Mouse (Mus musculus) liver, embryonic 12.5 days (tissue): ENCODE measurements around the gene Trip4. TPM values are rescaled to one million over a fixed set of nuclear protein-coding genes. Genes with fewer than 3 reads are reported as not detected.
A peak's percentile ranks its signal among the peaks of the same experiment; 100 is the strongest.

Source experiments
- ATAC-seq: fragments of 200-750 bp; cut with Nextera tagmentation; 2 replicates; pipeline ENCODE4 v1.8.0; 2017; ENCODE audit warnings: moderate number of reproducible peaks, mild to moderate bottlenecking, moderate library complexity
- H3K27ac ChIP-seq: fragments of 300-500 bp; sonication (generic); 2 replicates; pipeline ENCODE4 v1.5.1; 2016; ENCODE audit warnings: mild to moderate bottlenecking
- H3K27me3 ChIP-seq: fragments of 300-500 bp; sonication (generic); replicated peaks from 2 replicates; pipeline ENCODE4 v1.6.1; 2016; ENCODE audit warnings: mild to moderate bottlenecking, moderate library complexity
- H3K36me3 ChIP-seq: fragments of 300-500 bp; sonication (generic); 2 replicates; pipeline ENCODE4 v1.6.1; 2016; ENCODE audit warnings: mild to moderate bottlenecking, moderate library complexity
- H3K4me1 ChIP-seq: fragments of 300-500 bp; sonication (generic); 2 replicates; pipeline ENCODE4 v1.6.1; 2016
- H3K4me2 ChIP-seq: fragments of 300-500 bp; sonication (generic); 2 replicates; pipeline ENCODE4 v1.6.1; 2016; ENCODE audit warnings: mild to moderate bottlenecking, moderate library complexity
- H3K4me3 ChIP-seq: fragments of 300-500 bp; sonication (generic); 2 replicates; pipeline ENCODE4 v1.5.1; 2016; ENCODE audit warnings: mild to moderate bottlenecking, moderate library complexity
- H3K9ac ChIP-seq: fragments of 300-500 bp; sonication (generic); 2 replicates; pipeline ENCODE4 v1.6.1; 2016; ENCODE audit warnings: mild to moderate bottlenecking, moderate library complexity
- H3K9me3 ChIP-seq: fragments of 300-500 bp; sonication (generic); replicated peaks from 2 replicates; pipeline ENCODE4 v1.6.1; 2016; ENCODE audit warnings: mild to moderate bottlenecking, moderate library complexity
- WGBS: fragments of 180-500 bp; shearing (Covaris S2); methylation state at CpG from one replicate; pipeline ENCODE4 v1.1.7; 2016; ENCODE audit not compliant: insufficient replicate concordance; 5-methylcytosine and 5-hydroxymethylcytosine counted together
- polyA plus RNA-seq: library from polyadenylated mRNA; unstranded; fragments of >200 nt; fragmentation: Nextera tagmentation; extraction: Ambion mirVana; gene quantifications from 2 replicates; pipeline ENCODE4 v1.2.1, GENCODE M21; 2016

Trip4 gene
- polyA plus RNA-seq, 1 experiment from 2014 or later, result 17.4 TPM

DNA sequence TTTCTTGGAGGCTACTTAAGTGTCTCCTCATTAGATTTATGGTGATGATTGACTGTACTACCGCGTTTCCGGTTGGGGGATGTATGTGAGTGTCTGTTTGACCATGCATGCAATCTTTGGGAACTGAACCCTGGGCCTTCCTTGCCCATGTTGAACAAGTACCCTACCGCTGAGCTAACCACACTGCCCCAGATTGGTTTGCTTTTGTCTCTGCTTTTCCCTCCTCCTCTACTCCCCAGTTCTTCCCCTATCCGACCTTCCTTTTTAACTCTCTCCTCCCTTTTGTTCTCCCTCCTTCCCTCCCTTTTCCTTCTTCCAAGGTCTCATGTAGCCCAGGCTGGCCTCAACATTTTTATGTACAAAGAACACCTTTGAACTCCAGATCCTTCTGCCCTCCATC is 17.5 kb downstream of the Trip4 start:
- Histone ChIP-seq H3K9ac (peak overlapping the region; percentile 84), H3K4me1 (peaks cover 15% of the 10 kb centered on the region), H3K27me3 (no peaks in the 10 kb centered on the region), H3K36me3 (peaks cover 38% of the 10 kb centered on the region), H3K4me3 (peak overlapping the region; percentile 77), H3K4me2 (peak overlapping the region; percentile 81), H3K27ac (peak overlapping the region; percentile 78; the same call in 1 of the 2 replicates), H3K9me3 (no peaks in the 10 kb centered on the region)
- WGBS, result 7% methylated on average over 5 of the region's 5 CpGs
- no peak for ATAC-seq

DNA sequence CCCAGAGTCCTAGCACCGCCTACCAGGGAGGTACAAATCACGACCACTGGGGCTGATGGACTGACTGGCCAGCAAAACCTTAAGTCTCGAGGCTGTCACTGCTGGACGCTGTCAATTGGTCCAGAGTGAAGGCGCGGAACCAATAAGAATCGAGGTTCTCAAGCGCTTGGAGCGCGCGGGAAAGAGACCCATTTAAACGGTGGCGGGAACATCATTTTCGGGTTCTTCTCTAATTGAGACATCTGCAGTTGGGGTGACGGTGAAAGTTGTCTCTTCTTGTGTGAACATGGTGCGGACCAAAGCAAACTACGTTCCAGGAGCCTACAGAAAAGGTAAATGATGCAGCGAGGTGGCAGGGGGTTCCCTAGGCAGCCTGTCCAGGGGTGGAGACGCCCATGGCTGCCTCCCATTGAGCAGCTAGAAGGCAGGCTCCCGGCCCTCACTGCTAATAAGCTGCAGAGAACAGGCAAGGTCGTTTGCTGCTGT is 18.4 kb downstream of the Trip4 start, which contains the start of gene Pclaf:
Gene Pclaf (plus strand): TSS at position 95 of the 486 bp plus-strand sequence.
- H3K9me3 ChIP-seq, result no peaks in the 10 kb centered on the region
- WGBS, result under 1% methylated on average over 21 of the region's 21 CpGs
- H3K4me2 ChIP-seq, result peak within 1 kb of the TSS; percentile 81
- H3K27ac ChIP-seq, result peak within 1 kb of the TSS; percentile 78
- H3K9ac ChIP-seq, result peak within 1 kb of the TSS; percentile 84
- H3K27me3 ChIP-seq, result no peaks in the 10 kb centered on the region
- peaks cover 21% of the 10 kb centered on the region for H3K4me1 ChIP-seq
- peak within 1 kb of the TSS; percentile 77 for H3K4me3 ChIP-seq
- peaks cover 29% of the 10 kb centered on the region for H3K36me3 ChIP-seq
- ATAC-seq, result peak; percentile 93

DNA sequence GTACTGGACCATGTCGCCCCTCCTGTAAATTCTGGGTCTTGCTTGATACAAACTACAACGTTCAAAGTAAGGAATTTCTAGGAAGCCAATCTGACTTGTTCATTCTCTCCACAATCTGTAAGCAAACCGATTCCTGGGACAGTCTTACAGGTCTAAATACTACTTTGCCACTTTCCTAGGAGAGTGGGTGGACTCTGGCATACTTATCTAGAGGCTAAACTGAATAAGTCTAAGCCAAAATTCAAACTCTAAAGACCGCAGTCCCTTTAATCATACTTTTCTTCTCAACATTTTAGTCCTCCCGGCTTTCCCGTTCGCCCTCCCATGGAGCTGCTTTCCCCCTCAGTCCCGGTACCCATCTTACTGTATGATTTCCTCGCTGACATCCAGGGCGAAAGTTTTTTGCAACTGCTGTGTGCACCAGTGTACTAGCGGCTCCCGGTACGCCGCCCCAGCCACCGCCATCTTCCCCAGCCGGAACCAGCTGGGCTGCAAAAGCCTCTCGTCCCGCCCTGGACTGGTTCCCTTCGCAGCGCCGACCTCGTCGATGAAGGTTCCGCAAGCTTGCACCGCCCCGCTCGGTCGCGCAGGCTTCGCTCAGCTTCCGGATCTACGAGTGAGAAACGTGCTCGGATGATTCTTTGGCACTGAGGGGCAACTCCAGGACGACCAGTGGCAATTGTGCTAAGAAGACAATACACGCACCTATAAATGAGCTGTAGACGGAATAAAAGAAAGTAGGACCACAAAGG is 23.9 kb downstream of the Trip4 start:
- H3K4me2 ChIP-seq, result peak overlapping the region; percentile 73
- H3K9me3 ChIP-seq, result no peaks in the 10 kb centered on the region
- H3K27me3 ChIP-seq, result no peaks in the 10 kb centered on the region
- peak overlapping the region; percentile 87 for H3K9ac ChIP-seq
- under 1% methylated on average over 37 of the region's 37 CpGs for WGBS
- peaks cover 8% of the 10 kb centered on the region; the same call in 1 of the 2 replicates for H3K36me3 ChIP-seq
- H3K27ac ChIP-seq, result peak overlapping the region; percentile 89
- H3K4me1 ChIP-seq, result peaks cover 17% of the 10 kb centered on the region
- H3K4me3 ChIP-seq, result peak overlapping the region; percentile 80
- peak; percentile 98 for ATAC-seq

DNA sequence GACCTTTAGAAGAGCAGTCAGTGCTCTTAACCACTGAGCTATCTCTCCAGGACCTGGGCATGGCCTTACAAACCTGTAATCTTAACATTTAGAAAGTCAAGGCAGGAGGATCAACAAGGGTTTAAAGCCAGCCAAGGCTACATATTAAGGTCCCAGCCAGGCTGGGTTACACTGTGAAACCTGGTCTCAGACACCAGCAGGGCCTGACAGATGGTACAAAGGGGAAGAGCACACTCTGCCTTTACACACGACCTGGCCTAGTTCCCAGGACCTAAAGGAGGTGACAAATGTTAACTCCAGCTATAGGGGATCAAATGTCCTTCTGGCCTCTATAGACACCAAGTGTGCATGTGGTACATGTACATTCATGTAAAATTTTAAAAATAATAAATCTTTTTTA is 48.9 kb downstream of the Trip4 start:
- Histone ChIP-seq H3K36me3 (peaks cover 63% of the 10 kb centered on the region), H3K27ac (no peak overlapping the region), H3K9ac (no peak overlapping the region), H3K9me3 (no peaks in the 10 kb centered on the region), H3K27me3 (no peaks in the 10 kb centered on the region), H3K4me2 (no peak overlapping the region), H3K4me3 (no peak overlapping the region), H3K4me1 (no peaks in the 10 kb centered on the region)
- 44% methylated on average over 1 of the region's 1 CpGs for WGBS
- no peak for ATAC-seq

DNA sequence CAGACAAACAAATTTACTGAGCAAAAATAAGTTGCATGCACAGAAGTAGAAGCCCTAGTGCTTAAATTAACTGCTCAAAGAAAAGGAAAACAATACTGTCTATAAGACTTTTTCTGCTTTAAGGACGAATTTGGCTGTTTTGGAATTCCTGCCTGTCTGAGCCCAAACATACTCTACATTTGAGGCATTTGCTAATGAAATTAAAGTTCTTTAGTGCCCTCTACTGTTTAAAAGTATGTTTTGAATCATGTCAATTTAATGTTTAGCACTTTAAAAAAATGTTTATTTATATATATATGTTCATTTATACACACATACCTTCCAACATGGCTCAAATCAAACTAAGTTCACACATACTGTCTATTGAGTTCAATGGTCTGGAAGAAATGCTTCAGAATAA is 58.4 kb downstream of the Trip4 start:
- Histone ChIP-seq H3K9me3 (no peaks in the 10 kb centered on the region), H3K27ac (no peak overlapping the region), H3K4me2 (no peak overlapping the region), H3K36me3 (peaks cover 67% of the 10 kb centered on the region), H3K4me1 (peaks cover 20% of the 10 kb centered on the region), H3K4me3 (no peak overlapping the region), H3K27me3 (no peaks in the 10 kb centered on the region), H3K9ac (no peak overlapping the region)
- 19% methylated on average over 1 of the region's 1 CpGs for WGBS
- ATAC-seq, result no peak

DNA sequence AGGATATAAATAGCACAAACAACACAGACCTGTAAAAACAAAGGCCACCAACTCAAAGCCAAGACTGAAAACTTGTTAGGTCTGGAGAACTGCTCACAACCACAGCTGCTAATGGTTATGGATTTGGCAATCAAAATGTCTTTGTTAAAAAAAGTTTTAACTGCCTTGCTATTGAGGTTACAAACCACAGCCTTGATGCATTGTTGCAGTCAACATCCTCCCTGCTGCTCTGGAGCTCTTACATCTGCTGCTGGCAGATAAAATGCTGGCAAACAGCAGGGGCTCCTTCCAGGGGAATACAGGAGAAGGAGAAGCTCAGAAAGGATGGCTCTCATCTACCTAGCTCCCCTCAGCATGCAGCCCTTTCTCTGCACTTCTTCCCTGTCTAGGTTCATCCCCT is 60.4 kb downstream of the Trip4 start:
- Histone ChIP-seq H3K4me1 (peaks cover 20% of the 10 kb centered on the region), H3K9me3 (no peaks in the 10 kb centered on the region), H3K4me3 (no peak overlapping the region), H3K9ac (no peak overlapping the region), H3K36me3 (peaks cover 52% of the 10 kb centered on the region), H3K27ac (no peak overlapping the region), H3K27me3 (no peaks in the 10 kb centered on the region), H3K4me2 (no peak overlapping the region)
- ATAC-seq, result no peak

DNA sequence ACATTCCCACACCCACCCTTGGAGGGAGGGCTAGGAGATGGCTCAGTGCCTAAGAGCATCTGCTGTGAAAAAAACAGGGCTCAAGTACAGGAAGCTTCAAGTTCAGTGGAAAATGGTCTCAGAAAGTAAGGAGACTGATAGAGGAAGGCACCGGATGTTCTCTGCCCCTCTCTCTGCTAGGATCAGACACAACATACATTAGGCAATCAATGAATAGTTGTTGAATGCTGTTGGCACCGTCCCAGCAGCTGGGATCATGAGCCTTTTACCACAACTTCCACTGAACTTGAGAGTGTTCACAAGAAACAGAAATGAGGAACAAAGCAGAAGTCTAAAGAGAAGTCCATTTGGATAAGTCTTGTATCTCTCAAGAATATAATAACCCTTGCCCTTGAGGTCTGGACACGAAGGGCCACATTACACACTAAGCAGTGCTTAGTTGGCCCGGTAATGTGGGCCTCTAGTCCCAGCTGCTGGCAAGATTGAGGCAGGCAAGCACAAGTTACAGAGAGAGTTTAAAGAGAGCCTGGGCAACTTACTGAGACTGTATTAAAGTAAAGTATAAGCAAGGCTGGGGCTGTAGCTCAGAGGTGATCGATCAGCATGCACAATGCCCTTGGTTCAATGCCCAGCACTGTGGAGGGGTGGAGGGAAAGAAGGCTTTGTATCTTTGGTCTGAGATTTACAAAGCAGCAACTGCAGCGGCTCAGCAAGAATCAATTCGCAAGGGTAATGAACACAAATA is 64.0 kb downstream of the Trip4 start:
- ATAC-seq, result no peak
- 69% methylated on average over 7 of the region's 7 CpGs for WGBS
- Histone ChIP-seq H3K4me3 (no peak overlapping the region), H3K27me3 (no peaks in the 10 kb centered on the region), H3K36me3 (peaks cover 30% of the 10 kb centered on the region), H3K4me2 (no peak overlapping the region), H3K9me3 (no peaks in the 10 kb centered on the region), H3K4me1 (peaks cover 20% of the 10 kb centered on the region), H3K9ac (no peak overlapping the region), H3K27ac (no peak overlapping the region)

DNA sequence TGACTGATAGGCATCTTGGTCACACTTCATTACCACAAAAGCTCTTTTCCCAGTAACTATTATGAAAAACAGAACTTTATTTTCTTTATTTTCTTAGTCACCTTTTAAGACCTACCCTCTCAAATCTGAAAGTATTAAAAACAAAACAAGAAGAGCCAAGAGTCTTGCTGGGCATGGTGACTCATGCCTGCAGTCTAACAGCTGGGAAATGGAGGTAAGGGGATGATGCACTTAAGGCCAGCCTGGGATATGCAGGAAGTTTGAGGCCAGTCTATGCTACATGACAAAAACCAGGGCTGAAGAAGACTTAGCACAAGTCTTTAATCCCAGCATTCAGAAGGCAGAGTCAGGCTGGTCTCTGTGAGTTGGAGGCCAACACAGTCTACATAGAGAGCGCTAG is 68.8 kb downstream of the Trip4 start:
- Histone ChIP-seq H3K4me1 (no peaks in the 10 kb centered on the region), H3K27ac (no peak overlapping the region), H3K4me2 (no peak overlapping the region), H3K4me3 (no peak overlapping the region), H3K9ac (no peak overlapping the region), H3K36me3 (peaks cover 27% of the 10 kb centered on the region), H3K9me3 (no peaks in the 10 kb centered on the region), H3K27me3 (no peaks in the 10 kb centered on the region)
- no peak for ATAC-seq
- WGBS, result 93% methylated on average over 1 of the region's 1 CpGs

DNA sequence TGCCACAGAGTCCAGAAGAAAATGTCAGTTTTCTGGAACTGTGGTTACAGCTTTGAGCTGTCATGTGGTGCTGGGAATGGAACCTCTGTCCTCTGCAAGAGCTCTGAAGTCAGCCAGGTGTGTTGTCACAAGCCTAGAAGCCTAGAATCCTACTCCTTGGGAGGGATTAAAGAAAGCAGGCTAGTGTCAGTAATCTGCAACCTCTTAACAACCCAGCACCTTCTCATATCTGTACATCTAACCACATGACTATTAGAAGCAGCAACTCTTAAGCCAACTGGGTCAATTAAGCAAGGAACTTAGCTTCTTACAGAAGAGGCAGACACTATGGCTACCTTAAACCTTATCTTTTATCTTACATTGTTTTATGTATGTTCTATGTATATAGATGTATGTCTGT is 71.7 kb downstream of the Trip4 start:
- Histone ChIP-seq H3K9ac (no peak overlapping the region), H3K27me3 (no peaks in the 10 kb centered on the region), H3K4me3 (no peak overlapping the region), H3K36me3 (peaks cover 24% of the 10 kb centered on the region), H3K27ac (no peak overlapping the region), H3K4me2 (no peak overlapping the region), H3K4me1 (peaks cover 5% of the 10 kb centered on the region; the same call in 1 of the 2 replicates), H3K9me3 (no peaks in the 10 kb centered on the region)
- no peak for ATAC-seq

DNA sequence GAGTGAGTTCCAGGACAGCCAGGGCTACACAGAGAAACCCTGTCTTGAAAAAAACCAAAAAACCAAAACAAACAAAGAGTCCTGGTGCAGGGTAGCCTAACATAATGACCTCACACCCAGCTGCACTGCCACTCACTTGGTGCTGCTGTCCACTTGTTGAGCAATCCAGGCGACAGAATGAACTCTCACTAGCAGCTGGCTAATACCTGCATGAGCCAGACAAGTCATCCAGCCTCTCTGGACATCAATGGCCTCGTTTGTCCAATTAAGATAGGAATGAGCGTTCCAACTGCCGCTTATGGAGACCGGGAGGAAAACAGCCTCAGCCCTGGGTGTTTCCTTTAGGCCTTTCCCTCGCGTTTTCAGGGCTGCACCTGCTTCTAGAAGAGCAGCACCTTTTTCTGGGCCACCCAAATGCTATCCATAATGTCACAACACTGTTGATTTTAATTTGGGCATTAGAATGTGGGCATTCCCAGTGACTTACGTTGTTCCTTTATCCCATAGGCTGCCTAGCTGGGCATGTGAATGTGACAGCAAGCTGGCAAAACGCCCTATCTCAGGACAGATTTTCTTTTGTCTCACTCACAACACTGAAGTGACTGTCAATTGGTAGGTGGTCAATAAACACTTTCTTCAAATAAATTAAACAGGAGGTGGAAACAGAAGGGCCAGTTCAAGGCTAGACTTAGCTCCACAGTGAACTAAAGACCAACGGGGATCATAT is 73.8 kb downstream of the Trip4 start:
- H3K9ac ChIP-seq, result no peak overlapping the region
- H3K9me3 ChIP-seq, result no peaks in the 10 kb centered on the region
- H3K4me2 ChIP-seq, result no peak overlapping the region
- WGBS, result 72% methylated on average over 10 of the region's 10 CpGs
- H3K36me3 ChIP-seq, result peaks cover 24% of the 10 kb centered on the region
- H3K27me3 ChIP-seq, result no peaks in the 10 kb centered on the region
- ATAC-seq, result no peak
- H3K4me3 ChIP-seq, result no peak overlapping the region
- H3K4me1 ChIP-seq, result peaks cover 15% of the 10 kb centered on the region
- no peak overlapping the region for H3K27ac ChIP-seq

DNA sequence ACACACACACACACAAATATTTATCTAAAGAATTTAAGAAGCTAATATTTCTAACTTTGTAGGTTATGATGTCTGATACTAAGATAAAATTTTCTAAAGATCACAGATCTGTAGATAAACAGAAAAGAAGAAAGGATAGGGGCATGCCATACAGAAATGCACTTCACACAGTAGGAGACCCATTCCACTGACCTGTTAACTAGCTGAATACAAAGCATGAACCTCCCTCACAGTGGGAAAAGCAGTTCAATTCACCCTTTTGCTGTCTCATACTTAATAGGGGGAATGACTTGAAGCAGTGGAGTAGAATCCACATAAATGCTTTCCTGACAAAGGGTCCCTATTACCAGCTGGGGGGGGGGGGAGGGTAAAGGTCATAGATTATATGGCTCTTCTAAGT is 75.0 kb downstream of the Trip4 start:
- no peak for ATAC-seq
- peaks cover 18% of the 10 kb centered on the region for H3K4me1 ChIP-seq
- no peak overlapping the region for H3K27ac ChIP-seq
- no peaks in the 10 kb centered on the region for H3K9me3 ChIP-seq
- no peak overlapping the region for H3K4me3 ChIP-seq
- H3K27me3 ChIP-seq, result no peaks in the 10 kb centered on the region
- H3K9ac ChIP-seq, result no peak overlapping the region
- no peak overlapping the region for H3K4me2 ChIP-seq
- peaks cover 19% of the 10 kb centered on the region for H3K36me3 ChIP-seq

DNA sequence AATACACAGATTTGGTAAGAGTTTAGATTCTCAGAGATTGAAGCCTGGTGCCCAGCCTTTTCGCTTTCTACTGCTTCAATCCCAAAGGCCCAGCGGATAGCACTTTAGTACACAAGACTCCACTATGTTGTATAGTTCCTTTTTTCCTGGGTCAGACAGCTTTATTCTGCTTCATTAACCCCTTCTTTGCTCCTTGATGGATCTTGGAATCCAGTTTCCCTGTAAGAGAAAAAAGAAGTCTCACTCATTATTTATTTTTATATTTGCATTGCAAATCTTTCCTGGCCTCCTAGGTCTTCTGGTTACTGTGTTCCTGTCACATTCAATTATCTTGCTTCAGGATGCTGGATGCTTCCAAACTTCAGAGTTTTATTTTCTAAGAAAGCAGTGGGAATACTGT is 75.4 kb downstream of the Trip4 start:
- H3K4me1 ChIP-seq, result peaks cover 23% of the 10 kb centered on the region
- H3K9ac ChIP-seq, result no peak overlapping the region
- no peak overlapping the region for H3K4me3 ChIP-seq
- H3K27ac ChIP-seq, result no peak overlapping the region
- H3K4me2 ChIP-seq, result no peak overlapping the region
- H3K27me3 ChIP-seq, result no peaks in the 10 kb centered on the region
- 90% methylated on average over 2 of the region's 2 CpGs for WGBS
- H3K36me3 ChIP-seq, result peaks cover 15% of the 10 kb centered on the region
- no peaks in the 10 kb centered on the region for H3K9me3 ChIP-seq
- ATAC-seq, result no peak
